Mouse (Mus musculus): ENCODE measurements around the gene Zfp661. TPM values are rescaled to one million over a fixed set of nuclear protein-coding genes. Genes with fewer than 3 reads are reported as not detected.
"Not testable (repeated sequence)": the region's sequence is repeated elsewhere in the genome, so short reads cannot be mapped to it uniquely, and the experiment has no call there.

Zfp661 gene
- total RNA-seq (2014; fragmentation: Nextera tagmentation) (4.5 and 6.5 TPM in 2 replicates), total RNA-seq (2017) (4.5 and 6.2 TPM in 2 replicates)

DNA sequence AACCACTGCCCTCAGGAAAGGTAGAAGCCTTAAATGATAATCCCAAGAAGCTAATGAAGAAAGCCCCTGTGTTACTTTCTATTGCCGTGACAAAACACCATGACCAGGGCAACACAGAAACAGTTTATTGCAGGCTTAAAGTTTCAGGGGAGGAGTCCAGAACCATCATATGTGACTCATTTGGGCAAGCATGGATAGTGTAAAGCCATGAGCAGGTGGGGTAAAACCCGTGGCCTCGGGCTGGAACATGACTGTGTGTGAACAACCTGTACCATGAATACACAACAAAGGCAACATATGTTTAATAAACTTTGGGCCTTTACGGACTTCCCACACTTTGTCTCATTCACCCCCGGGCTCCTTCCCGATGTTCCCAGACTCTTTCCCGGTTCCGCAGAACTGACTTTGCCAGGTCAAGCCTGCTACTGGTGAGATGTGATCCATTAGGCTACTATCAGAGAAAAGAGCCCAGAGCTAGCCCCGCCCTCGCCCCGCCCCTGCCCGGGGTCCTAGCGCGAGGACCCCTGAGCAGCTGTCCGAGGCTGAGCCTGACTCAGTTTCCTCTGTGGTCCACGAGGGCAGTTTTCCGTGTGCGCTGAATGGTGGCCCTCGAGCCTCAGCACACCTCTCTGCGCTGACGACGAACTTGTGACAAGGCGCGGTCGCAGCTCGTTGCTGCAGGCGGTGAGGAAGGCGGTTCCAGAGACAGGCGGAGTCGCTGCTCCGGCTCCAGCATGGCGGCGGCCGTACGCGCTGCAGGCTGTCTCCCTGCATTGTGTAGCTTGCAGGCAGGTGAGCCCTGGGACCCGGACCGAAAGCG, at the start of gene Zfp661, which contains the start of gene Mrps5:
Gene Zfp661 (minus strand): TSS at position 401 of the 820 bp plus-strand sequence.
Gene Mrps5 (plus strand): TSS at position 529 of the 820 bp plus-strand sequence.
- peak; percentile 74 for ATAC-seq (replicated peaks; ENCODE audit: low FRiP score, low TSS enrichment, poor library complexity, severe bottlenecking)

DNA sequence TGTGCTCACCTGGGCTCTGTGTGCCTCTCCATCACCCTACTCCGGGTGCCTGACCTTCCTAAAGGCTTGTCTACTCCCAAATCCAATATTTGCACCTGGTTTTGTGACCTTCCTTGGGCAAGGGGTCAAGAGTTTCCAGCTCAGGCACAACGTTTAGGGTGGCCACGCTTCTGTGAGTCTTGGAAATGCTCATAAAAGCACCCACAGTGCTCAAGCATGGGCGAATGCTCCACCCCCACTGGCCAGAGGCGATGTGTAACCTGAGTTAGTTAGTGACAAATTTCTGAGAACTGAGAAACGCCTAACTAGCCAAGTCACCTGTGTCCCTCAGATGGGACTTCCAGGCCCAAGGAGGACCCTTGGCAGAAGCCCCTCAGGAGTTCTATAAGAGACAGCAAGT, 48.7 kb upstream of the Zfp661 start:
- no peak for ATAC-seq (replicated peaks; ENCODE audit: low FRiP score, low TSS enrichment, poor library complexity, severe bottlenecking)

DNA sequence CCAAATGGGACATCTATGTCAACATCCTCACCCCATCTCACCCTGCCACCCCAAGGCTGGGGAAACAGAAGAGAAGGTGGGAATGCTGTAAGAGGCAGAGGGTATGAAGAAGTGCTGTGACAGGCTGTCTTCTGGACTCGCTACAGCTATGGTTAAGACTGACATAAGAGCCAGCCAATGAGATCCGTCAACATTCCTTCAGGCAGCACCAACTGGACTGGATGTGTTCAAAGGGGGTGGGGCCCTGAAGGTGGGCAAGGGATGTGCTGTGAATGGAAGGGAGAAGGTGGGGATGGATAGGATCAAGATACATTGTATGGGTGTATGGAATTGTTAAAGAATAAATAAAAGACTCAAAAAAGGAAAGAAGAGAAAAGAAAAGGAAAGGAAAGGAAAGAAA, 45.7 kb upstream of the Zfp661 start:
- ATAC-seq (replicated peaks; ENCODE audit: low FRiP score, low TSS enrichment, poor library complexity, severe bottlenecking): no peak

DNA sequence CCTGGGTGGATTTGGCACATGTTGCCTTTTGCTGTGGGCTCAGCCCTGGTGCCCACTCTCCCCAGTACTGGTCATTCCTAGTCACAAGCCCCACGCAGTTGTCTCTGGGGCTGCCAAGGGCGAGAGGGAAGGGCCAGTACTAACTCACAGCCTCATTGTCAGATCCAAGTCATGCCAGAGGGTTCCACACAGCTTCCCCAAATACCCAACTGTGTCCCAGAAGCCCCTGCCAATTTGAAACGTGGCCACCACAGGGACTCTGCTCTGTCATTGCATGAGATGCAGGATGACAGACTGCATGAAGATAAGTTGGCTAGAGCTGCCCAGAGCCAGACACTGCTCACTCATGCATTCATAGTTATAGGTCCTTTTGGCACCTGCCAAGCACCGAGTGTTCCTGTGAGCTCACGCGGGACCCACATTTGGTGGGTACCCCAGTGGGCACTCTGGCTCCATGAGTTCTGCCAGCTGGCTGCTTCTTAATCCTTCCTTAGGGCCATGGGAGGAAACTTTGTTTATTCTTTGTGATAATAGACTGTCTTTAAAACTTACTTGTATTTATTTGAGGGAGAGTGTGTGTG, 41.2 kb upstream of the Zfp661 start:
- no peak for ATAC-seq (replicated peaks; ENCODE audit: low FRiP score, low TSS enrichment, poor library complexity, severe bottlenecking)

DNA sequence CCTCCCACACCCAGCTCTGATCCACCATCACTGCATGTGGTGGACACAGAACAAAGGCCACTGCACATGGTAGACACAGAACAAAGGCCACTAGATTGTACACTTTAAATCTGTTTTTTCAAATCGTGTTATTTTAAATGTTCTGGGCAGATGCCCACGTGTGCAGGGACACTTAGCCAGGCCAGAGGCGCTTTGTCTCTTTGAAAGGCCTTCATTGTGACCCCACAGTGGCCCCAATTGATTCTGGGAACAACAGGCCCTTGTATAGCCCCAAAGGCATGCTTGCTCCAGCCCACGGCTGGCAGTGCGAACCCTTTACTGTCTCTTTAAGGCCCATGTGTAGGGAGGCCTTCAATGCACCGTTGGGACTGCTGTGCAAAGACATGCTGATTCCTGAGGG, 40.5 kb upstream of the Zfp661 start:
- ATAC-seq (replicated peaks; ENCODE audit: low FRiP score, low TSS enrichment, poor library complexity, severe bottlenecking): no peak

DNA sequence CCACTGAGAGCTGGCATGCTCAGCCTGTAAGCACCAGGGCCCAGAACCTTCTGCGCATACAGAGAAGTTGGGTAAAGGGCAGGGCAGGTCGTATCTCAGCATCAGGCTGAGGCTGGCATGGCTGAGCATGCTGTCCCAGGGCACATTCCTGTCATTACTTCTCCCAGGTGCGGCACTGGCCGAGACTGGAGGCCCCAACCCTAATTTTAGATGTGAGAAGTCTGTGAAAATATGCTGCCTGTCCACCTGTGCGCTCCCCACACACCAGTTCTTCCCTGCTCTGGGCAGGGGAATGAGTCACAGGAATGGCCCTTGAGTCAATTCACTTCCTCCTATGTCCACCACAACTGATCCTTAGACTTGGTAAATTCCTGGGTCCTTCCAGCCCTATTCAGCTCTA, 38.8 kb upstream of the Zfp661 start:
- no peak for ATAC-seq (replicated peaks; ENCODE audit: low FRiP score, low TSS enrichment, poor library complexity, severe bottlenecking)

DNA sequence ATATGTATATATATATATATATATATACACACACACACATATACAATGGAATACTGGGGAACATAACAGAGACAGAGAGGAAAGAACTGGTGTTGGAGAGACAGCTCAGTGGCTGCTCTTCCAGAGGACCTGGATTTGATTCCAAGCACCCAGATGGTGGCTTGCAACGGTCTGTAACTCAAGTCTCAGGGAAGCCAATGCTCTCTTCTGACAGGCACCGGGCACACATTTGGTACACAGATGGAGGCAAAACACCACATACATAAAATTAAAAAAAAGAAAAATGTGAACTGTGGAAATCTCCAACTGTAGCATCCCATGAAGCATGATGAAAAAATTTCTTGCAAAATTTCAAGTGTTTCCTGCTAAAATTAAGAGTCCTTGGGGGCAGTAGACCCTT, 37.9 kb upstream of the Zfp661 start:
- ATAC-seq (replicated peaks; ENCODE audit: low FRiP score, low TSS enrichment, poor library complexity, severe bottlenecking): no peak

DNA sequence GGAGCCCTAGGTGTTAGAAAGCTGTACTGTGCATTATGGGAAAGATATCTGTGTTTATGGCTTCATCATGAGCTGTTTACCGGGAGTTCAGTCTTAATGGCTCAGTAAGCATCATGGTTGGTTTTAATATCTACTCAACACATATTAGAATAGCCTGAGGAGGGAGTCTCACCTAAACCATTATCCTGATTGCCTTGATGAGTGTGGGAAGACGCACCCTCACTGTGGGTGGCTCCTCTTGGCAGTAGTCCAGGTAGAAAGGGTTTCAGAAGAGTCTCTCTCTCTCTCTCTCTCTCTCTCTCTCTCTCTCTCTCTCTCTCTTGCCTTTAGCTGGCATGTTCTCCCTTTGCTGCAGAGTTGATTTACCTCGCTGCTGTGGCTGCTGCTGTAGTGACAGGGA, 35.2 kb upstream of the Zfp661 start:
- ATAC-seq (replicated peaks; ENCODE audit: low FRiP score, low TSS enrichment, poor library complexity, severe bottlenecking): no peak

DNA sequence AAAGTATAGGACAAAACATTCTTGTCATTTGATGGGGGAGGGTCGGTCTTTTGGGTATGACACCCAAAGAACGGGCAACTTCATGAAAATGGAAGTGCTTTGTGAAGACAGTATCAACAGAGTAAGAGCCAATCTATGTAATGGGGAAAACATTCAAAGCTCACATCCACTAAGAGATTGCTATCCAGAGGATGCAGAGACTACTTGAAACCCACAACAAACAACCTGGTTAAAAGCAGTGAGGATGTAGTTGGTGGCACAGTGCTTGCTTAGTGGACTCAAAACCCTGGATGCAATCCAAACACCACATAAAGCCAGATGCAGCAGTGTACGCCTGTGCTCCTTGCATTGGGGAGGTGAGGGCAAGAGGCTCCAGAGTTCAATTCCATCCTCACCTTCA, 32.4 kb upstream of the Zfp661 start:
- ATAC-seq (replicated peaks; ENCODE audit: low FRiP score, low TSS enrichment, poor library complexity, severe bottlenecking): no peak

DNA sequence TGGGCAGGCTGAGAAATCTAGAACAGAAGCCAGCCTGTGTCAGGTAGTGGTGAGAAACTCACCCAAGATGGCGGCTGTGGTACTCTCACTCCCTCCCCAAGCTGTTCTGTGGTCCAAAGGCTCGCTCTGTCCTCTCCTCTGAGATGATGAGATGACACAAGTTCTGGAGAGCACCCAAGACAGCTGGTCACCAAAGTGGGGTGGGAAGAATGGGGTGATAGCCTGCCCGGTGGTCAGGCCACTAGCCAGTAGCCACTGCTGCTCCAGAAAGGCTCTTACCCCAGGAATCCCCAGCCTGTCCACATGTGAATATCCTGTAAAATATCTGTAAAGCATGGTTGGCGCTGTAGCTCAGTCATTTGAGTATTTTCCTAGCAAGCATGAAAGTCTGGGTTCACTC, 25.4 kb upstream of the Zfp661 start:
- no peak for ATAC-seq (replicated peaks; ENCODE audit: low FRiP score, low TSS enrichment, poor library complexity, severe bottlenecking)

DNA sequence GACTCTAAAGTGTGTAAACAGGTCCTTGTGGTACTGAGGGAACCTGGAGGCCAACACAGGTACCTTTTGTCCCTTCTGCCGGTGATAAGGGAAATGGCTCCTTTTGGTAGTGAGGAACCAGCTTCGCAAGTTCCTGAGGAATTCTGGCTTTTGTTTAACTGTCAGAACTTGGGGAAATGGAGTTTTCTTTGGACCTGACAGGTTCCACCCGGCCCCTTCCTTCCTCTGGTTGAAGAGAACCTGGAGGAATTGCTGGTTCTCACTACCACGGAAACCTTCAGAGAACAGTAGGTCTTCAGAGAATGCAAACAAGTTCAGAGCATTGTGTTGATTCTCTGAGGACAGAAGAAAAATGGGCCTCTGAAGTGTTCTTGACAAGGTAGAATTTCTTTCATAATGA, 24.5 kb upstream of the Zfp661 start:
- ATAC-seq (replicated peaks; ENCODE audit: low FRiP score, low TSS enrichment, poor library complexity, severe bottlenecking): no peak

DNA sequence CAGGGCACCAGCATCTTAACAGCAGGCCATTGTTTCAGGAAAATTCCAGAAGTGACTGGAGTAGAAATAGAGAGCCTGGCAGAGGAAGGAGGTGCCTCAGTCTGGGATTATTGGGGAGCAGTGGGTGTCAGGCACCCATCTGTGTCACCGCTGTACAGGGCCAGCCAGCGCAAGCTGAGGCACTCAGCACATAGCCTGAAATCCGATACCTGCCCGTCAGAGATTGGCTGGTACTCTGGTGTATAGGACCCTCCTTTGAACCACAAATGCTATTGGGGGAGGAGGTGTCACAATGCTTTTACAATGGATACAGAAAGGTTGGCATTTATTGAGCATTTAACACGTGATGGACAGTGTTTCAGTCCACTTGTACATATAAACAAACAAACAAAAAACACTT, 22.1 kb upstream of the Zfp661 start:
- ATAC-seq (replicated peaks; ENCODE audit: low FRiP score, low TSS enrichment, poor library complexity, severe bottlenecking): no peak

DNA sequence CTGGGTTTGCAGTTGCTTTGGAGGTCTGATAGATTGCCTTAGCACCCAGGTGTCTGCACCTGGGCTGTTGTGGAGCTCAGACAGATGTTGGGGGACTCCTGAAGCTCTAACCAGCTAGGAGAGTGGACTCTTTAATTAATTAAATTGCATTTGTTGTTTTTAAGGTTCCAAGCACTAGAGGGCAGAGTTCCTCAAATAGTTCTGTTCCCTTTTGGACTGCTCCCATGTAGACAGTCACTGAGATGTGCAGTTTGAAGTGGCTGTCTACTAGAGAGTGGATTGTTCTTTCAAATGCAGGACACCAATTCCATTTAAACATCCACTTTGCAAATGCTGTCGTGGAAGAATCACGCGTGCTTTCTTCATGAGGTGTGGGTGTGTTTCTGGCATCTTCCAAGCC, 21.3 kb upstream of the Zfp661 start:
- 0 out of 2 replicates have a peak, but pooled peaks have one; percentile 51 for ATAC-seq (replicated peaks; ENCODE audit: low FRiP score, low TSS enrichment, poor library complexity, severe bottlenecking)

DNA sequence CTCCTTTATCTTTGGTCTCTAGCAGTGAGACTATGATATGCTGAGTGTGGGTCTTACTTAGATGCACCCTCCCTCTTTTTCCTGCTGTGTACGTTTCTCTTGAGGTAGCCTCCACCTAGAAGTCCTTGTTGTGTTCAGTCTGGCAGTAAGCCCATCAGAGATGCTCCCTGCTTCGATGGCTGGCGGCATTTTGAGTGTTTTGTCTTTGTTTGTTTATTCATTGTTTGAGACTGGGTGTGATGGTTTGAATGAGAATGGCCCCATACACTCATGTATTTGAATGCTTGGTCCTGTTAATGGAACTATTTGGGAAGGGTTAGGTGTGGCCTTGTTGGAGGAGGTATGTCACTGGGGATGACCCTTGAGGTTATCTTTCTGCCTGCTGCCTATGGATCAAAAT, 18.3 kb upstream of the Zfp661 start:
- ATAC-seq (replicated peaks; ENCODE audit: low FRiP score, low TSS enrichment, poor library complexity, severe bottlenecking): no peak

DNA sequence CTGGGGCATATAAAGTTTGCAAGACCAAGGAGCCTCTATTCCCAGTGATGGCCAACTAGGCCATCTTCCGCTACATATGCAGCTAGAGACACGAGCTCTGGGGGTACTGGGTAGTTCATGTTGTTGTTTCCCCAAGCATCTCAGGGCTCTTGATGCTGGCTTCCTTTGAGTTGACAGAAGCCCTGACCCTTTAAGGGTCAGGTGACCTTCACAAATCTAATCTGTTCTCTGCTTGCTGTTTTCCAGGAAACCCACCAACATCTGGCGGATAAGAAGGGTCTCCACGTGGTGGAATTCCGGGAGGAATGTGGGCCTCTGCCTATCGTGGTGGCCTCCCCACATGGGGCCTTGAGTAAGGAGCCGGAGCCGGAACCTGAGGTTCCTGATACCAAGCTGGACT, 16.5 kb upstream of the Zfp661 start:
- ATAC-seq (replicated peaks; ENCODE audit: low FRiP score, low TSS enrichment, poor library complexity, severe bottlenecking): not testable (repeated sequence)

DNA sequence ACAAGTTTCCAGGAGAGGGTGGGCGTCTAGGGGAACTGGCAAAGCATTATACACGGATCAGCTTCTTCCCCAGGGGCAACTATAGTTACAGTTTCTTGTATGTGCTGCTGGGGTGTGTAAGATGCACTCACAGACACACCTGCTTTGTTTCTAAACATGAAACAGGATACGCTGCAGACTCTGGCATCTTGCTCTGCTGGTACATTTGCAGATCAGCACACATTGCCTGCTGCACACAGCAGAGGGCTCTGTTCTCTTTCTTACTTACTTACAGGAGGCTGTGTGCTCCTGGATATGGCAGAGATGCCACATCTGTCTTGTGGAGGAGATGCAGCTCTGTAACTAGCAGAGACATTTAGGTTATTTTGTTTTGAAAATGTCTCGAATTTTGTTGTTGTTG, 3.9 kb upstream of the Zfp661 start:
- no peak for ATAC-seq (replicated peaks; ENCODE audit: low FRiP score, low TSS enrichment, poor library complexity, severe bottlenecking)

DNA sequence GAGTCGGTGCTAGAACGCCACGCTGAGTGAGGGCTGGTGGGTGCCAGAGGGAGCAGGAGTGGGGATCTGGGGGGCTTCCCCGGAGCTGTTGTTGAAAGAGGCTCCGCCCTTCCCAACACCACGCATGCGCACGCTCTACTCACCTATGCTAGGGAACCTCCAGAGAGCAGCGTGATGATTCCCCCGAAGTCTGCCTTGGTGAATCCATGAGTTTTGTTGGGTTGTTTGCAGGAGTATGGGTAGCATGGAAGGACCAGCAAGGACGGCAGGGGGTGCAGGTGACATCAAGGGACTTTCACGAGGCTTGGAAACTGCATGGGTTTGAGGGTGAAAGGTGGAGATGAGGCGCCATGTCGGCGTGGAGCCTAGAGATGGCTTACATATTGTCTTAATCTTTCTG, 3.3 kb upstream of the Zfp661 start:
- no peak for ATAC-seq (replicated peaks; ENCODE audit: low FRiP score, low TSS enrichment, poor library complexity, severe bottlenecking)

DNA sequence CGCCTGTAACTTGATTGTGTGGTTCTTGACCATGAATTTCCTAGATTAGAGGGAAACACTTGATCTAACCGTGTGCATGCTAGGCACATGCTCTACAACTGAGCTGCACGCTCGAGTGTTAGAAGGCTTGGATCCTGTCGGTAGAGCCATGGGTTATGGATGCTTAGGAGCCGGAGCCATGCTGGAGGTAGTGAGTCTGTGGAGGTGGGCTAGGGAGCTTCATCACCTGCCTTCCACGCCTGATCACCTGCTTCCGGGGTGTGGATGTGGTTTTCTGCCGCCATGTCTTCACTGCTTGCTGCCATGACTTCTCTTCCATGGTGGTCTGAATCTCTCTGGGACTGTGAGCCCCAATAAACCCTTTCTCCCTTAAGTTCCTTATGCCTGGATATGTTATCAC, 2.0 kb upstream of the Zfp661 start:
- no peak for ATAC-seq (replicated peaks; ENCODE audit: low FRiP score, low TSS enrichment, poor library complexity, severe bottlenecking)

DNA sequence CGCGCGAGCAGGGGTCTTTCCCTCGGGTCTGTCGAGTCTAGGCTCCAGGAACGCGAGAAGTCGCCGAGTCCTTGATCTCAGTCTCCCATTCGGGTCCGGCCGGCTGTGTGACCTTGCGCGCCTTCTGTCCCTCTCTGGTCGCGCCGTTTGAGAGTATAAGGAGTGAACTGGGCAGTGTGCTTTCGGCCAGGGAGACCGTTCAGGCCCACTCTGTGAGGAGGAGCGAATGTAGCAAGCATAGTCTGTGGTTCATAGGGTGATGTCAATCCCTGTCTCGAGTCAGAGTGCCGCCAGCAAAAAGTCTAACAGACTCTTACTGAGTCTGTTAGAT, 585 bp upstream of the Zfp661 start:
- ATAC-seq (replicated peaks; ENCODE audit: low FRiP score, low TSS enrichment, poor library complexity, severe bottlenecking): peak; percentile 30

DNA sequence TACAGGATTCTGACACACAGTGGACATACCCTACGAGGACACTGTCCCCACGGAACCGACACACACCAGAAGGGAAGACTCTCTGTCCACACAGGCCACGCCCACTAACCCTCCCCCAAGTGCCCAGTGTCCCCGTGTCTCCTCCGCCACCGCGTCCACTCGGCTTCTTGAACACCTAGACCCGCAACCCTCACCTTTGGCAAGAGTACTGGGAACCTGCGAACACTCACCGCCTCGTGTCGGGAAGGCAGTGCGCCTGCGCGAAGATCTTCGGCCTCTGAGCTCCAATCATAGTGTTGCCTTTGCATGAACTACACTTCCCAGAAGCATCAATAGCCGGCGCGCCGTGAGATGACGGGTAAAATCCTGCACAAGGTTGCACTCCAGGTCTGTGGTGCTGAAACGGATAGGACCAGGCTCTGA, 2.4 kb downstream of the Zfp661 start:
- ATAC-seq (replicated peaks; ENCODE audit: low FRiP score, low TSS enrichment, poor library complexity, severe bottlenecking): peak; percentile 85

DNA sequence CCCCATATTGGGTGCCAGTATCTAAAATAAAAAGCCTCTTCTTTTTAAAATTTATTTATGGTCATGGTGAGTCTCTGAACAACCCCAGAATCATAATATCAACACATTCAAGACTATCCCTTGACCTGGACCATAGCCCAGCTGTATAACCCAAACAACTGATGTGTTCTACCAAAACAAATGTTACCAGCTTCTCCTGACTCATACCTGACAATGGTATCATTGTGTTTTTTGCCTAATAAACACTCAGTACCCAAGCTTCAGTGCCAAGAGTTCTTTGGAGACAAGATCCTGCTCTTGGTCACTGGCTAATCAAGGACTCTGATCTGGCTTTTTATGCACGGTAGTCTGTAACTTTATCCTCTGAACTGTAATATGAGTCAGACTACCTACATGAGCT, 13.6 kb downstream of the Zfp661 start:
- ATAC-seq (replicated peaks; ENCODE audit: low FRiP score, low TSS enrichment, poor library complexity, severe bottlenecking): no peak
